Mouse (Mus musculus) gonadal fat pad, adult 2 months (tissue): ENCODE data around the gene Fstl4. TPM values are rescaled to one million over a fixed set of nuclear protein-coding genes. Genes with fewer than 3 reads are reported as not detected.
A peak's percentile ranks its signal among the peaks of the same experiment; 100 is the strongest.

ENCODE experiments used
- DNase-seq: peaks from one replicate; pipeline ENCODE4 v3.0.0-alpha.2; 2012; ENCODE audit warnings: low read depth
- polyA plus RNA-seq: library from polyadenylated mRNA; depleted of rRNA; stranded (reverse); fragments of >200 nt; gene quantifications from 2 replicates; pipeline ENCODE4 v1.2.3, GENCODE M21; 2012

Gene Fstl4
- polyA plus RNA-seq, 1 experiment: 0.50 TPM

- no peak for DNase-seq
Measured at GRCm38 (mm10) chr11:52767921-52768320, 3.5 kb downstream of the Fstl4 start.

- no peak for DNase-seq
Measured at GRCm38 (mm10) chr11:52773073-52773472, 8.6 kb downstream of the Fstl4 start.

GRCm38 (mm10) chr11:52775291-52775690 is 10.9 kb downstream of the Fstl4 start:
- no peak for DNase-seq

GRCm38 (mm10) chr11:52782426-52782825 is 18.0 kb downstream of the Fstl4 start:
- peak; percentile 12 for DNase-seq

GRCm38 (mm10) chr11:52794331-52794730 is 29.9 kb downstream of the Fstl4 start:
- DNase-seq: no peak

GRCm38 (mm10) chr11:52809542-52809941 is 45.1 kb downstream of the Fstl4 start:
- no peak for DNase-seq

- DNase-seq: no peak
Measured at GRCm38 (mm10) chr11:52816004-52816403, 51.6 kb downstream of the Fstl4 start.

- no peak for DNase-seq
Measured at GRCm38 (mm10) chr11:52820336-52820905, 56.0 kb downstream of the Fstl4 start.

GRCm38 (mm10) chr11:52826591-52826990 is 62.2 kb downstream of the Fstl4 start:
- DNase-seq: no peak

- DNase-seq: no peak
Measured at GRCm38 (mm10) chr11:52831631-52832310, 67.3 kb downstream of the Fstl4 start.

GRCm38 (mm10) chr11:52832311-52832675 is 67.9 kb downstream of the Fstl4 start:
- DNase-seq: no peak

GRCm38 (mm10) chr11:52848691-52849090 is 84.3 kb downstream of the Fstl4 start:
- DNase-seq: no peak

- no peak for DNase-seq
Measured at GRCm38 (mm10) chr11:52850071-52850470, 85.6 kb downstream of the Fstl4 start.

- DNase-seq: no peak
Measured at GRCm38 (mm10) chr11:52872846-52873512, 108.5 kb downstream of the Fstl4 start.

GRCm38 (mm10) chr11:52875916-52876765 is 111.7 kb downstream of the Fstl4 start:
- no peak for DNase-seq

GRCm38 (mm10) chr11:52877662-52878061 is 113.2 kb downstream of the Fstl4 start:
- DNase-seq: no peak

GRCm38 (mm10) chr11:52879958-52880357 is 115.5 kb downstream of the Fstl4 start:
- no peak for DNase-seq

- no peak for DNase-seq
Measured at GRCm38 (mm10) chr11:52886559-52887303, 122.3 kb downstream of the Fstl4 start.

GRCm38 (mm10) chr11:52888150-52888549 is 123.7 kb downstream of the Fstl4 start:
- no peak for DNase-seq

GRCm38 (mm10) chr11:52889527-52889926 is 125.1 kb downstream of the Fstl4 start:
- DNase-seq: no peak

- no peak for DNase-seq
Measured at GRCm38 (mm10) chr11:52890156-52890555, 125.7 kb downstream of the Fstl4 start.

GRCm38 (mm10) chr11:52904101-52904500 is 139.7 kb downstream of the Fstl4 start:
- DNase-seq: no peak
